Mouse (Mus musculus) embryonic stem cell, embryonic (primary cell): ENCODE data around the gene Umodl1.

Source experiments
- CTCF ChIA-PET, 4 experiments: fragments of 300-600 bp in 2 of 4; fragments of 350-600 bp in 2 of 4; sonication (Branson Sonifier 250); formaldehyde crosslinking; loops; one replicate each; lab custom pipeline; 2022; ENCODE audit warnings: inconsistent platforms in 2 of 4; lab: Charles Lee
- POLR2A ChIA-PET, 4 experiments: fragments of 300-600 bp in 2 of 4; fragments of 350-600 bp in 2 of 4; sonication (Branson Sonifier 250); formaldehyde crosslinking; loops; one replicate each; lab custom pipeline; 2022; ENCODE audit warnings: antibody characterized with exemption in 4 of 4, inconsistent platforms in 1 of 4; lab: Charles Lee

Umodl1 gene

DNA sequence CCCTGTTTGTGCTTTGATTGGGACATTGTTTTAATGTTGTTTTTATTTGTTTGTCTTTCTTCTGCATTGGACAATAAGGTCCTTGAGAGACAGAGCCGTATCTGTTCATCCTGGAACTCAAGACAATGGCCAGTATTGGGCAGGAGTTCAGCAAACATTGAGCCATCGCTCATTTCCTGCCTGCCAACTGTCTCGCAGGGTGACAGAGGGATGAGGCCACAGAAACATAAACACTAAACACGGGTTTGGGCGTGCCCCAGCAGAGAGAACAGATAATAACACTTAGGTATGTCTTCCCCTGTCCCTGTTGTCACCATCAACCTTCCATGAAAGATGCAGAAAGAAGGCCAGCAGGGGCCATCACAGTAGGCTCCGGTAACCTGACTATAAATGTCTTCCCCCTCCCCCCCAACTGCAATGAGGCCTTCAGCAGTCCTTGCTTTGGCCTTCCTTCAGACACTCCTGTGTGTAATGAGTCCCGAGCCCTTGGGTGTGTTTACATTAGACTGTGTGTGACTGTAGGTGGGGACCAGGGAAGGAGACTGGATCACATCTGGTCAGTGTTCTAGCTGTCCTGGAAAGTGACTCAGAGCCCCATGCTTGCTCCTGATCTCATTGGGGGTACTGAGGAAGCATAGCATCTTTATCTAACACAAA is 69.8 kb downstream of the Umodl1 start:
- POLR2A ChIA-PET = no interaction called here
- CTCF ChIA-PET = no interaction called here

DNA sequence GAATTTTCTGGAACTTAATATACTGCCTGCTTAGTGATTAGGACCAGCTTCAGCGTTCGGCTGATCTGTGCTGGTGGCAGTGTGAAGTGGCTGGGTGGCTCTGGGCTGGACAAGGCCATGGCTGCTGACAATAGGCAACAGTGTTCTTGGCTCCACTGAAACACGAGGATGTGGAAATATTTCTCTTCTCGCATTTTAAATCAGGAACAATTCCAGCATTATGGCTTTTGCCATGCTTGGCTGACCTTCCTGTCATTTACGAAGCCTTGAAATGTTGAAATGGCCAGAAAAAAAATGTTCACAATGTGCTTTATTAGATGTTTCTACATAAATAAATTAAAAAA is 70.3 kb downstream of the Umodl1 start:
- ChIA-PET POLR2A (no interaction called here), CTCF (no interaction called here)

DNA sequence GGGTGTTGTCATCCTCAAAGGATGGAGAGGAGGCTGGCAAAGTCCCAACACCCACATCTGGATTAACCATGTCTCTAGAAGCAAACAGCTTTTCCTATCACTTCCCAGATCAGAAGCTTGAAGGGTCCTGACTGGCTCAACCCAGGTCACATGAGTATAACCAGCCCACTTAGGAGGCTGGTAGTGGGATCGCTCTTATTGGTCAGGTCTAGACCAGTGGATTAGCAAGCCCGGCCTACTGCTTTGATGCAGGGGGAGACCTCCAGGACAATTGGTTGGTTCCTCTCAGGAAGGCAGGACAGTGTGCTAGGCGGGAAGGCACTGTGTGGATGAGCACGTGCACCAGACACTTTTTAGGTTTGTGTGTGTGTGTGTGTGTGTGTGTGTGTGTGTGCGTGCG is 72.5 kb downstream of the Umodl1 start:
- ChIA-PET CTCF (interaction anchor here in 3 of 4 experiments (0.5 to 3.2 kb wide), 5 partner anchors 93 to 182 kb away, joined by 3 to 8 read pairs (median 4); no protein-coding TSS in a partner anchor), POLR2A (interaction anchor here in 3 of 4 experiments (0.6 to 1.7 kb wide), 6 partner anchors 30 to 272 kb away, joined by 3 to 8 read pairs (median 4); partner anchors contain the start of gene Abcg1 (in 3 of the 3))

DNA sequence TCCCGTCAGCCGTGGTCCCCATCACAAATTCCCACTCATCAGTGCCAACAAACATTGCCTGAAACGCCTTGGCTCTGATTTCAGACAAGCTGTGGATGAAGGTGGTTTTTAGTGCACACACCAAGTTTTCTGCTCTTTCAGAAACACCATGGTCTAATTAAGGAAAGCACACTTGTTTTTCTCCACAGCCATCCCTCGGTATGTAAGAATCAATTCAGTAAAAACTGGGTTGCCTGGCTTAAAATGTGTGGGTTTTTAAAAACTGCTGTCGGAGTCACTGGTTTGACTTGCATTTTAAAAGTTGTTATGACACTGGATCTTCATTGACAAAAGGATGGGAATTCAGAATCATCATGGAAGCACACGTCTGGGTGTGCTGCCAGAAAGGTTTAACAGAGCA is 73.3 kb downstream of the Umodl1 start:
- ChIA-PET POLR2A (interaction anchor here in 3 of 4 experiments (0.6 to 1.5 kb wide), 4 partner anchors 30 to 468 kb away, joined by 3 to 8 read pairs (median 4); partner anchors contain the start of gene Abcg1 (in 1 of the 3)), CTCF (interaction anchor here in 3 of 4 experiments (0.7 to 3.2 kb wide), 3 partner anchors 92 to 157 kb away, joined by 3 to 8 read pairs (median 3); no protein-coding TSS in a partner anchor)

DNA sequence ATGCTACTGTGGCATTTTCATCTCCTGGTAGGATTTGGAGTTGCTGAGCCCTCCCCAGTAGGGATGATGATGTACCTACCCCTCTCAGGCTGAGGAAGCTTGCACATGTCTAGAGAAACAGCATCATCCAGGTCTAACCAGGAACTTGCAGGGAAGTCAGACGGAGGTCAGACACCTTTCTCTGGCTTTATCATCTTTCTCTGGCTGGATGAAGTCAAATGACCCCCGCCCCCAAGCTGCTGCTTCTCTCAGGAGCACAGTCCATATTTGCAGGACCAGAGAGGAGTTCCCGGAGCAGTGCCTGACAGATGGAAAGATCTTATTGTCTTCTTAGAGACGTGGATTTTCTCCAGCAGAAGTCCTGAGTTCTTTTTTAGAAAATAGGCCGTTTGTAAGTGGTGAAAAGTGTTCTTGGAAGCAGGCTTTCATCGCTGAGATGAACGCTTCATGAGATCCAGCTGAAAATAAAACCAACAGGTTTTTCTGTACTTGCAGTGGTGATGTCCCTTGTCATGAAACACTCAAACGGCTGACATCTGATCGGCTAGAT is 74.5 kb downstream of the Umodl1 start:
- CTCF ChIA-PET = interaction anchor here (0.7 to 3.2 kb wide), 7 partner anchors 10 to 513 kb away, joined by 3 to 10 read pairs (median 4); no protein-coding TSS in a partner anchor

DNA sequence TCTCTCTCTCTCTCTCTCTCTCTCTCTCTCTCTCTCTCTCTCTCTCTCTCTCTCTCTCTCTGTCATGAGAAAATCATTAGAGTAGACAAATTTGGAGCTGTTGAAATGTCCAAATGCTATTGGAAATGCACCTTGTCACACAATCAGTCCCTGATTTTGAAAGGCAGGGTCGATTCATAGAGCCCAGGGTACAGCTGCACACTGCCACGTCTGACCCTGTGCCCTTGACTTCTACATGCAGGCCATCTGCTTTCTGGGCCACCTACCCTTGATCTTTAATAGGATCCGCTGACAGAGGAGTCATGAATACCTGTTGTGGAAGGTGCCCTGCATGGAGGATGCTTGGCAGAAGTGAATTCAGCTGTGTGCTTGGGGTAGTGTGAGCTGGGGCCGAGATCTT is 75.0 kb downstream of the Umodl1 start:
- ChIA-PET CTCF (interaction anchor here (0.6 to 1.4 kb wide), 8 partner anchors 28 to 513 kb away, joined by 3 to 10 read pairs (median 4); partner anchors contain the start of gene Abcg1 (in 1 of the 4)), POLR2A (interaction anchor here in 2 of 4 experiments (0.6 to 1.5 kb wide), 5 partner anchors 11 to 315 kb away, joined by 3 to 6 read pairs (median 3); partner anchors contain the start of gene Abcg1 (in 1 of the 2))

More for the DNA sequence above, 74.5 kb downstream of the Umodl1 start:
- POLR2A ChIA-PET = interaction anchor here in 2 of 4 experiments (0.6 to 1.5 kb wide), 4 partner anchors 12 to 315 kb away, joined by 3 to 6 read pairs (median 3); partner anchors contain the start of gene Abcg1 (in 1 of the 2)

DNA sequence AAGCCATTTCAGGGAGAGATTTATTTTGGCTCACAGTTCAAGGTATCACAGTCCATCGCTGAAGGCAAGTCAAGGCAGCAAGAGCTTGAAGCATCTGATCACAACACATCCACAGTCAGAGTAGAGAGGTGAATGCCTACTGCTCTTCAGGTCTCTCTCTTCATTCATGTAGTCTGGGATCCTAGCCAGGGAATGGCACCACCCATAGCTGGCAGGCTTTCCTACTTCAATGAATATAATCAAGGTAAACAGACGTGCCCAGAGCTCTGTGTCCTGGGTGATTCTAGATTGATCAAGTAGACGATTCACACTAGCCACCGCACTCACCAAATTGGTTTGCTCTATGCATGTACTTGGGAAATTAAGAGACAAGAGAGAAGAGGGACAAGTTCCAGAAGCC is 77.9 kb downstream of the Umodl1 start:
- ChIA-PET CTCF (interaction anchor here in 1 of 4 experiments (1.0 to 2.9 kb wide), 2 partner anchors 13 to 264 kb away, joined by 3 to 20 read pairs; no protein-coding TSS in a partner anchor), POLR2A (interaction anchor here in 2 of 4 experiments (1.2 to 2.8 kb wide), 4 partner anchors 12 to 214 kb away, joined by 3 to 17 read pairs (median 11); partner anchors contain the start of gene Abcg1 (in 2 of the 2))

DNA sequence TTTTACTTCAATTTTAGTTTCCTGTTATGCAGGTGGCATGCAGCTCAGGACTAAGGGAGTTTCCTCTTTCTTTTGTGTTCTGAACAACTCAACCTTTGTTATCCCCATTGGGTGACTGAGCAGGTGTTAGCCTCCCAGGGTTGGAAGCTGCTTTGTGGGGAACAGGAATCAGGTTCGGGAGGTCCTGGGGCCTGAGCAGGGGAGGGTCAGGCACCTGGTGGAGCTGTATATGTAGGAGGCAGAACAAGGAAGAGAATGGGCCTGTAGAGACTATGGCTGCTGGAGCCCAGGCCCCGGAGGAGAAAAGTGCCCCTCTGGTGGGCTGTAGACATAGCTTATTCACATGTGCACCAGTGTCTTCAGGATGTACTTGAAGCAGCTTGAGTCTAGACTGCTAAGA is 78.8 kb downstream of the Umodl1 start:
- POLR2A ChIA-PET = interaction anchor here in 2 of 4 experiments (0.8 to 2.8 kb wide), 7 partner anchors 13 to 231 kb away, joined by 3 to 17 read pairs (median 4); partner anchors contain the start of gene Abcg1 (in 2 of the 2)
- CTCF ChIA-PET = interaction anchor here (0.5 to 2.9 kb wide), 7 partner anchors 13 to 492 kb away, joined by 3 to 20 read pairs (median 4); partner anchors contain the start of gene Abcg1 (in 1 of the 4)

DNA sequence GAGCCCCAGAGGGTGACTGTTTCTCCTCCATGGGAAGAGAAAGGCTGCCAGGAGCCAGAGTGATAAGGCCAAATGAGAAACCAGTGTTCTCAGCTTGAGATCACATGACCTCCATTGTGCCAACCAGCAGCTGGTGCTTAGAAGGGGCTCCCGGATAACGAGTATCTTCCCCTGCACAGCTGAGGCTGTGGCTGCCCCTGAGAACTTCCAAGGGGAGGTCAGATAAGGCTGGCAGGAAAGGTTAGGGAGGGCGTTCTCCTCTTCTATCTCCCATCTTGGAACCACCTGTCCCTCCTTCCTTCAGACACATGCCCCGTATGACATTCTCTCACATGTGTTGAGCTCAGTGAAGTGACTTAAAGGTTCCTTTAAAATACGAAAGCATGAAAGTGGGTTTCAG is 79.7 kb downstream of the Umodl1 start:
- ChIA-PET CTCF (interaction anchor here in 1 of 4 experiments (1.3 to 2.9 kb wide), 3 partner anchors 14 to 85 kb away, joined by 4 to 20 read pairs (median 6); partner anchors contain the start of gene Abcg1), POLR2A (interaction anchor here in 3 of 4 experiments (0.6 to 2.8 kb wide), 9 partner anchors 23 to 273 kb away, joined by 3 to 17 read pairs (median 4); partner anchors contain the start of gene Abcg1 (in 3 of the 3))

DNA sequence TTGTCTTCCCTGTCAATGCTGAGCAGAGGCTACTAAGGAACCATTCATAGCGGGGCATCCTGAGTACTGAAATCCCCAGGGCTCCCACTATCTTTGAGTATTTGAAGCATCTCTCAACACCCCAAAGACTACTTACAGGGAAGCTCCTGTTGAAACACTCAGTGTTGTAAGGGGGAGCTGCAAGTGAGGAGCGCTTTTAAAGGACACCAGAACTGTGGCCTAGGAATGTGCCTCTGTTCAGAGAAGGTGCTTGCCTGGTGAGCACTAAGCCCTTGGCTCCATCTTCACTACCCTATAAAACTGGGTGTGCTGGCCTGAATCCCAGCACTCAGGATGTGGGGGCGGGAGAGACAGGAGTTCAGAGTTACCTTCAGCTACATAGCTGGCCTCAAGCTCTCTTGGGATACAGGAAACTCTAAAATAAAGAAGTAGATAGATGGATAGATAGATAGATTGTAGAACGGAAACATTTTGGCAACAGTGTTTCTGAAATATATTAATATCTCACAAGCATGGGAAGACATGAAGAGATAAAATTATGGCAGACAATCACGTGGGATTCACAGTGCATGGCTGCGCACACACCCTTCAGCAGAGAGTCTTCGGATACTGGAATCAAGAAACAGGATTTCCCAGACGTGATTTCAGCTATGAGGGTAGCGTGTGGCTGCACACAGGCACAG is 80.4 kb downstream of the Umodl1 start:
- ChIA-PET CTCF (interaction anchor here in 2 of 4 experiments (0.6 to 2.9 kb wide), 4 partner anchors 15 to 320 kb away, joined by 3 to 20 read pairs (median 5); partner anchors contain the start of gene Abcg1 (in 1 of the 2)), POLR2A (interaction anchor here in 3 of 4 experiments (0.8 to 2.8 kb wide), 6 partner anchors 22 to 273 kb away, joined by 3 to 17 read pairs (median 4); partner anchors contain the start of gene Abcg1 (in 3 of the 3))

DNA sequence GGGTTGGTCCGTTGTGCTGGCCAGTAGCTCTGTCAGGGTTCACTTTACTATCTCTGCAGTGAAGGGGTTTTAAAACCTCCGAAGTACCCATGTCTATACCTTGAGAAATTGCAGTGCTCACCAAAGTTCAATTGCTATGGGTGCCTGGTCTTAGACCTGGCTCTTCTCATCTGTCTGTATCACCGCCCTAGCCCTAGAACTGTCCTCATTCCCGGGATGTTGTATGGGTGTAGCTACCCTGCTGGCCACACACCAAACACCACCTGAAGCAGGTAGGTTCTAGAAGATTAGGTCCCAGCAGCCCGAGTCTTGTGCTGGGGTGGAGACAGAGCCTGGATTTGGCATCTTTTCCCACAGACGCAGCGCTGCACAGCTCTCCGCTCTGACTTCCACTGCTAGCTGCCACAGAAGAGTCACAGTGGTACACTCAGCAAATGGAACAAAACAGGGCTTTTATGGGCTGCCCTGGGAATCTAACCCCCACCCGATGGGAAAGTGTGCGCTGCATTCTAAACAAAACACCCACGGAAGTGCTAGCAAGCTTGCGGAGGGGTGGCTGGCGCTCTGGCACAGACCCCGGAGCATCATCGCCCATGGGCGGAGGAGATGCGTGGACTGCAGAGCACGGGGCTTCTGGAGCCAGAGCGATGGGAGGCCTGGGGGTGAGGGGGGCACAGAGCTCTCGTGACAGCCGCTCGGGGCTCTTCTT is 81.9 kb downstream of the Umodl1 start:
- ChIA-PET POLR2A (interaction anchor here in 2 of 4 experiments (0.6 to 2.2 kb wide), 4 partner anchors 21 to 1154 kb away, joined by 4 to 5 read pairs (median 4); partner anchors contain the start of gene Abcg1 (in 2 of the 2)), CTCF (interaction anchor here (0.6 to 1.5 kb wide), 4 partner anchors 18 to 805 kb away, joined by 3 to 5 read pairs (median 4); partner anchors contain the start of gene Rsph1 (in 1 of the 4))

DNA sequence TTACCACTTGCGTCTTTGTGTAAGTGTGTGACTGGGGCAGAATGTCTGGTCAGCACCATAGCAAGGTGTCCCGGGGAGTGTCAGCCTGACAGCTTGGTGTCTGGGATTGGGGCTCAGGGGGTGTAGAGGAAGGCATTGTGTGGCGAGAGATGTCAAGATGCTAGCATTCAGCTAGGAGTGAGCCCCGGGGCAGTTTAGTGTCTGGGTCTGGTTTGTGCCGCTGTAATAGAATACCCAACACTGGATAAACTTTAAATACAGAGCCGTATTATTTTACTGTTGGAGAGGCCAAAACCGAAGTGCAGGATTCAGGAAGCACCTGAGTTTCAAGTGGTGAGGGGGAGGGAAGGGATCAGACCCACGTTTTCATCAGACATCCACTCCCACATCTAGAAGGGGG is 82.9 kb downstream of the Umodl1 start:
- CTCF ChIA-PET = interaction anchor here in 2 of 4 experiments (0.6 to 1.5 kb wide), 4 partner anchors 19 to 570 kb away, joined by 3 to 4 read pairs (median 4); no protein-coding TSS in a partner anchor
- POLR2A ChIA-PET = interaction anchor here in 2 of 4 experiments (1.0 to 2.2 kb wide), 4 partner anchors 20 to 36 kb away, joined by 3 to 5 read pairs (median 4); partner anchors contain the start of gene Abcg1 (in 2 of the 2)

DNA sequence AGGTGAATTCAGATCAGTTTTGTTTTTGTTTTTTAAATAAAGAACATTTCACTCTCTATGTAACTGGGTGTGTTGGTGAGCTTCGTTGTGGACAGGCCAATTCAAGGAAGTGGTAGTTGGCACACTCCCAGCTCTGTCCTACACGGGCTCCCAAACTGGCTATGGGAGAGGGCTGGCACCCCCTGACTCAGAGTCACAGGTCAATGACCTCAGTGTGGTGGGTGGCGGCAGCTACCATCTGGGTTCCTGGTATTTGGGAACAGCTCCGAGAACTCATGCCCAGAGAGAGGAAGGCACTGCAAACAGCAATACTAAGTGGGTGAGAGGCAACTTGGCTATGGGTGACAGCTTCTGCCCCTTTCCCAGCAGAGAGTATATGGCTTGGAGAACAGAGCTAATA is 83.9 kb downstream of the Umodl1 start:
- POLR2A ChIA-PET = interaction anchor here in 1 of 4 experiments (0.6 to 1.2 kb wide), 2 partner anchors 19 to 199 kb away, joined by 3 read pairs; partner anchors contain the start of gene Abcg1

DNA sequence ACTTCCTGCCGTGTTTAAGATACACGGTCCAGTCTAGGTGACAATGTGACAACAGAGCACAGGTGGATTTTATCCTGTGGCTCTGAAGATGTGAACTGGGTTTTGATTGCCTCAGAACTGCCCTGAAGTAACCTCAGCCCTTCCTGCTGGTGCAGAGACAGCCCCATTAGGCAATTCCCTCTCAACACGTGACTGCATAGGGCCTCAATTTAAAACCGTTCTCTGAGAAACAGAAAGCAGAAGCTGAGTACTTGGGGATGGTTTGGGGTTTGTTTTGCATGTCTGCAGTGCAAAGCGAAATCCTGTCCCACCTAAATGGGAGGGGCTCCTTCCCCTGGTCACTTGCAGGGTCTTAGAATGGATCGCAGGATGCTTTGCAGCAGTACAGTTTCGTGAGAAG is 85.2 kb downstream of the Umodl1 start:
- CTCF ChIA-PET = interaction anchor here in 1 of 4 experiments (1.5 kb wide), 1 partner anchor 17 kb away, joined by 5 read pairs; no protein-coding TSS in a partner anchor

More for the DNA sequence above, 83.9 kb downstream of the Umodl1 start:
- CTCF ChIA-PET = interaction anchor here in 1 of 4 experiments (1.3 kb wide), 1 partner anchor 208 kb away, joined by 3 read pairs; no protein-coding TSS in a partner anchor

DNA sequence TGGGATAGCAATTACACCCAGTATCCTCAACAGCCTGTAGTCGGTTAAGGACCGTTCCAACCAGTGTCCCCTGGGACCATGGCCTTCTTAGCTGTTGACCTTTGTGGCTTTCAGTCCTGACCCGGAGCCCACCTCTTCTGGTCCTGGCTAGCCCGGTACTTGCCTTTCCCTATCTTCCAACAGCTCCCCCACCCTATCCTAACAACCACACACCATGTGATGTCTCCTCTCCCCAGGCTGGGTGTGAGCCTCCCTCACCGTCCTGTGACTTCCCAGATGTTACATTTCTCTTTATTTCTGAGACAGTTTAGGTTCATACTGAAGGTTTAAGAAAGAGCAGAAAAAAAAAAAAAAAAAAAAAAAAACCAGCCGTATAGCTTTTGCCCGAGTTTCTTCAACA is 86.0 kb downstream of the Umodl1 start:
- ChIA-PET POLR2A (interaction anchor here (0.6 to 2.0 kb wide), 8 partner anchors 11 to 37 kb away, joined by 3 to 12 read pairs (median 4); partner anchors contain the start of gene Abcg1 (in 3 of the 4)), CTCF (interaction anchor here in 2 of 4 experiments (0.6 to 1.5 kb wide), 3 partner anchors 16 to 214 kb away, joined by 3 to 5 read pairs (median 3); no protein-coding TSS in a partner anchor)

More for the DNA sequence above, 85.2 kb downstream of the Umodl1 start:
- POLR2A ChIA-PET = interaction anchor here in 2 of 4 experiments (1.2 to 2.0 kb wide), 3 partner anchors 13 to 18 kb away, joined by 3 to 9 read pairs (median 6); partner anchors contain the start of gene Abcg1 (in 2 of the 2)

DNA sequence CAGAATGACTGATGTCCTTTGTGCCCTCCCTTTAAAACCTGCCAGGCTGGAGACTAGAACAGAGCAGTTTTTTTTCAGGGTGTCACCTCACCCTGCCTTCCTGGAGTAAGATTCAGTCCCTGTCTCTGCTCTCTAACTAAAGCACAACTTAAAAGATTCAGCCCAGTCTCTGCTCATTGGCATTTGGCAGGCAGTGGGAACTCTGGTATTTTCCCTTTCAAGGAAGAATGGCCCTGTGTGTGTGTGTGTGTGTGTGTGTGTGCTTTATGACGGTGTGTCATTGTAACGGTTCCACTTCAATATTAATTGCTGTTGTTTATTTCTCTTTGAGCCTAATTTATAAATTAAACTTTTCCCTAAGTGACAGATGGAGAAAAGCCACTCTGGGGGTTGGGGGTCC is 88.3 kb downstream of the Umodl1 start:
- ChIA-PET CTCF (interaction anchor here in 2 of 4 experiments (0.5 kb wide), 2 partner anchors 94 to 1071 kb away, joined by 3 to 8 read pairs; no protein-coding TSS in a partner anchor), POLR2A (interaction anchor here in 1 of 4 experiments (0.6 kb wide), 1 partner anchor 762 kb away, joined by 3 read pairs; no protein-coding TSS in a partner anchor)
